Mouse (Mus musculus) erythroblast, embryonic 14.5 days (primary cell): ENCODE data around the gene Aldh3b3.

Source experiments
- GATA1 ChIP-seq: IDR thresholded peaks from 2 replicates; pipeline ENCODE4 v1.6.1; 2012; ENCODE audit warnings: low read length, inconsistent platforms, mixed read lengths
- TAL1 ChIP-seq: IDR thresholded peaks from 3 replicates; pipeline ENCODE4 v1.6.1; 2012; ENCODE audit warnings: low read length, inconsistent platforms, mixed read lengths

DNA sequence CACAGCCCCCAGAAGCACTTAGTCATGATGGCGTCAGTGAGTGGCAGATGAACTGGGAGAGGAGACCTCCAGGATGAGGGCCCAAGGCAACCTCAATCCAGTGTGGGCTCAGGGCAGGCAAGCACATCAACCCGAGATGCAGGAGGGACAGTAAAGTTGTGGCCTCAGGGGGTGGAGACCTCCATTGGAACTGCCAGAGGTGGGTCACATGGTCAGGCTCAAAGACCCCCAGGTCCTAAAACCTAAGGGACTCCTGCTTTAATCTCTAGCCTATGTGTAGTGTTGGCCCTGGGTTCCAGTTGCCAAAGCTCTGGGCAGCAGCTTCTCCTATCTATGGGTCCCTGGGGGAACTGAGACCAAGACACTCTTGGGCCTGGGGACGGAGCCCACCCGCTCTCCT is 29.7 kb upstream of the Aldh3b3 start:
- TF ChIP-seq GATA1 (no peak), TAL1 (no peak)
